Mouse (Mus musculus) C2C12 (cell line): ENCODE measurements around the gene Myb.

ENCODE experiments used
- FOSL1 ChIP-seq: IDR thresholded peaks from one replicate; pipeline ENCODE4 v1.8.0; 2011; ENCODE audit warnings: mild to moderate bottlenecking, low read length; ENCODE audit not compliant: poor library complexity, insufficient read depth, severe bottlenecking
- MAX ChIP-seq: IDR thresholded peaks from one replicate; pipeline ENCODE4 v1.6.1; 2011; ENCODE audit warnings: mild to moderate bottlenecking, control low read depth

DNA sequence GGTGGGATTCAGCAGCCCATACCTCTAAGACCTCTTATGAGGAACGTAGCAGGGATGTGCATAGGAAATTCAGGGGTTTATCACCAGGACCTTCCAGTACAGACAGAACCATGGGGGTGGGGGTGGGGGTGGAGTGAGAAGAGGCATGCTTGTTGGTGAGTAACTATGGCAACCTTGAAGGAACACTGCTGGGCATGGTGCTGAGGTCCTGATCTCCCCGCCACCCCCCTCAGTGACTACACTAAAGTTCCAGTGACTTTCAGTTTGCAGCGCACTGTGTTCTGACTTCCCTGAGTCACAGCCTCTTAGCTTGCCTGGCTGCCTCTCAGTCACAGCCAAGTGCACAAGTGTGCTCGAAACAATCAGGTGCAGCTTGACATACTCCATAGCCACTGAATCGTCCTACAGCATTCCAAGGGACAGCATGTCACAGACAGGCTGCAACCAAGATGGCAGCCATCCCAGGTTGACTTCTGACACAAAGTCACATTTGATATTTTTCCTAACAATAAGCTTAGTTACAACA is 32.6 kb downstream of the Myb start:
- TF ChIP-seq MAX (no peak), FOSL1 (no peak)
